Mouse (Mus musculus) CD8-positive naive resting alpha-beta T cell, adult 57 days (primary cell): ENCODE data around the gene Rbp1. TPM values are rescaled to one million over a fixed set of nuclear protein-coding genes. Genes with fewer than 3 reads are reported as not detected.

Source experiments
- total RNA-seq: library from RNA; stranded (reverse); gene quantifications from one replicate; pipeline ENCODE4 v1.2.4, GENCODE M21; 2023

Rbp1 gene
- total RNA-seq = 0.61 TPM

DNA sequence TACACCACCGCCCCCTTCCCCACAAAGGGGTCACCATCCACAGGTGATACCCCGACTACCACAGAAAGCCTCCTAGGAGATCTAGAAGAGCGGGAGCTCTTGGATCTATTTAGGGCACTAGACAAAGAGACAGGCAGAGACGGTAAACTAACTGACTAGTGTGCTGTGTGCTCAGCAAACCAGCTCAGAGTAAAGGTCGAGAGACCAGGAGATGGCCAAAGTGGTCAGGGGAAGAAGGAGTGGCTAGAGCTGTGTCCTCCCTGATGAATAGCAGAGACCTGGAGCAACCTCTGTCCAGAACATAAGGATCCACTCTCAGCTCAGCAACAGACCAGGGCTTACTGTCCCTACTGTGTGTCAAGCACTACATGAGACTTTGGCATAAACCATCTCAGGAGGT lies at the start of gene Rbp1:
Rbp1 (plus strand) TSS at position 306 of the 400 bp plus-strand sequence.

DNA sequence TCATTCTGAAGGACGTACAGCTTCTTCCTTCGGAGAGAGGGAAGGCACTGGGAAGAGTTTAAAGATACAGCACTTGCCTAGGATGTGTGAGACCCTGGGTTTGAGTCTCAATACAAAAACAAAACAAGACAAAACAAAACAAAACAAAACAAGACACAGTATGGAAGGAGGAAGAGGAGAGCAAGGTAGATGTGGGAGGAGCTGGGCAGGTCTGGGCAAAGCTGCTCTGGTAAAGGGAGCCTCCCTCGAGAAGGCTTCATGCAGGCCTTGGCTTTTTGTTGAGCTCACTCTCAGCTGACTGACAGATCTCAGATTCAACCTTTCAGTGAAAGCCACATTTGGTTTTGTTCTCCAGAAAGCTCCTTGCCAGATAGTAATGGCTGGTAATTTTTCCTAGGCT lies 63.1 kb downstream of the Rbp1 start, which contains the start of gene Rbp2:
Rbp2 (plus strand) TSS at position 301 of the 400 bp plus-strand sequence.

Other genes with a start within 250 kb of the Rbp1 start
- gene Nmnat3, start 135.5 kb upstream of the Rbp1 start, total RNA-seq = 8.0 TPM
- gene Rbp2, start 63.2 kb downstream of the Rbp1 start, total RNA-seq = not detected
- 78.4 TPM for gene Copb2, start 140.8 kb downstream of the Rbp1 start, total RNA-seq
- gene Mrps22, start 178.7 kb downstream of the Rbp1 start, total RNA-seq = 18.8 TPM